Mouse (Mus musculus) bone marrow, adult 2 months (tissue): ENCODE measurements around the gene Hnrnpdl.

Experiments
- CTCF ChIP-seq: fragments of 200-500 bp; IDR thresholded peaks from 2 replicates; pipeline ENCODE4 v1.5.1; 2011; ENCODE audit warnings: low read length, control low read depth; ENCODE audit not compliant: control insufficient read depth, insufficient read depth
- POLR2A ChIP-seq: fragments of 200-500 bp; IDR thresholded peaks from 2 replicates; pipeline ENCODE4 v1.6.1; 2011; ENCODE audit warnings: low read depth, mild to moderate bottlenecking, control low read depth, low read length, borderline replicate concordance; ENCODE audit not compliant: control insufficient read depth

- TF ChIP-seq CTCF (no peak), POLR2A (no peak)
Observed at GRCm38 (mm10) chr5:100071541-100071940, 32.1 kb upstream of the Hnrnpdl start.
